Mouse (Mus musculus) large intestine, adult 2 months (tissue): ENCODE results near the gene Rdh8. TPM values are rescaled to one million over a fixed set of nuclear protein-coding genes. Genes with fewer than 3 reads are reported as not detected.

Experiments used
- DNase-seq: peaks from one replicate; pipeline ENCODE4 v3.0.0-alpha.2; 2012; ENCODE audit warnings: low read depth, low spot score
- WGBS: fragments of 180-500 bp; shearing (Covaris S2); methylation state at CpG from one replicate; pipeline ENCODE4 v1.1.7; 2018; 5-methylcytosine and 5-hydroxymethylcytosine counted together
- polyA plus RNA-seq: library from polyadenylated mRNA; depleted of rRNA; stranded (reverse); fragments of >200 nt; gene quantifications from 2 replicates; pipeline ENCODE4 v1.2.3, GENCODE M21; 2012; rRNA removed

The Rdh8 gene
- polyA plus RNA-seq, result not detected in 2 replicates

DNA sequence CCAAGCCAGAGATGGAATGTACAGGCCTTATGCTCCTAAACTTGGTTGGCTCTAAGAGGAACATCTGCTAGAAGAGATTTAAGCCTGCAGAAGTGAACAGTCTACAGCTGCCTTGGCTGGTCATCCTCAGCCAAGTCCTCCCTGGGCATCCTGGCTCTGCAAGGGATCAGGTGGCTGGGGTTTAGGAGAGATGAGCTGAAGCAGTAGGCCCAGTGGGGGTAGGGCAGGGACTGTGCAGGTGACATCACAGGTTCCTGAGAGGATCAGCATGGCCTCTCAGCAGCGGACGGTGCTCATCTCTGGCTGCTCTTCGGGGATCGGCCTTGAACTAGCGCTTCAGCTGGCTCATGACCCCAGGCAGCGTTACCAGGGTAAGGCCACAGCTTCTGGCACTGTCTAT is at the start of gene Rdh8:
Gene Rdh8 (plus strand): TSS at position 268 of the 400 bp plus-strand sequence.
- DNase-seq, result no peak
- WGBS, result 68% methylated on average over 6 of the region's 6 CpGs

DNA sequence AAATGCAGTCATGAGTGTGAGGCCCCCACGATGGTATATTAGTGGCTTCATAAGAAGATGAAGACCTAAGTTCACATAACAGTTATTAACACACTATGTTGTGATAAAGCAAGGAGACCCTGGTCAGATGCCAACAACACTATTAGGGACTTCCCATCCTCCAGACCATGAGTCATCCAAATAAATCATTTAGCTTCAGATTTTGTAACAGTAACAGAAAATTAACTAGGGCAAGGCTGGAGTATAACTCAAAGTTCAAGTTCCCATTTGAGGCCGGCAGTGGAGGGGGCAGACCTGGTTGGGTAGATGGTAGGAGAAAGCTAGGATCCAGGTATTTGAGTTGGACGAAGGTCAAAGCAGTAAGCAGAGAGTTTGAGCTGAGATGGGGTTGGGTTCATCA is 37.0 kb upstream of the Rdh8 start:
- DNase-seq, result no peak
- WGBS, result 63% methylated on average over 3 of the region's 3 CpGs

DNA sequence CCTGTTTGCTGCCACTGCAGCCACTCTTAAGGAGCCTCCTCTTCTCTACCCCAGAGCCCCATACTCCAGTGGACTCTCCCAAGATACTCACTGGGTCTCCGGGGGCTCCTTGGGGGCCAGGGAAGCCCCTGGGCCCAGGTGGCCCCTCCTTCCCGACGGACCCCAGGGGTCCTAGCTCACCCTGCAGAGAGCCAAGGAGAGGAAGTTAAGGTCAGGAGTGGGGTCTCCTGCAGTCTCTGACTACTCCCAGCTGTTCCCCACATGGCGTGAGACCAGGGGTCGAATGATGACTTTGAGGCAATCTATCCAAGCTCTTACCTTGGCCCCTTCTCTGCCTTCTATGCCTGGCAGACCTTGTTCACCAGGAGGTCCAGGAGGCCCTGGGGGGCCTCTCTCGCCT is 33.2 kb upstream of the Rdh8 start:
- WGBS, result 71% methylated on average over 6 of the region's 6 CpGs

DNA sequence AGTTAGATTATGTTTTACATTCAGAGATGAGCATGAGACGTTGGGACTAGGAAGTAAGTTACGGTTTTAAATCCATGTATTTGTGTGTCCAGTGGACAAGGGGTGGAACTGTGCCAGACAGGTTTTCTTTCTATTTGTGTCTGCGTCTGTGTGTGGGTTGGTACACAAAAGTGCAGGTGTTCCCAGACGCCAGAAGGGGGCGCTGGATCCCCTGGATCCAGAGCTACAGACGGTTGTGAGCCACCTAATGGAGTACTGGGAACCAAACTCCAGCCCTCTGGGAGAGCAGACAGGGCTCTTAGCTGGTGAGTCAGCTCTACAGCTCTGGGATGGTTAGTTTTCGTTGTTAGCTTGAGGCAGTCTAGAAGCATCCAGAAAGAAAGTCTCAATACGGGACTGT is 30.3 kb upstream of the Rdh8 start:
- WGBS, result 66% methylated on average over 8 of the region's 8 CpGs

More for the DNA sequence above, 33.2 kb upstream of the Rdh8 start:
- no peak for DNase-seq

DNA sequence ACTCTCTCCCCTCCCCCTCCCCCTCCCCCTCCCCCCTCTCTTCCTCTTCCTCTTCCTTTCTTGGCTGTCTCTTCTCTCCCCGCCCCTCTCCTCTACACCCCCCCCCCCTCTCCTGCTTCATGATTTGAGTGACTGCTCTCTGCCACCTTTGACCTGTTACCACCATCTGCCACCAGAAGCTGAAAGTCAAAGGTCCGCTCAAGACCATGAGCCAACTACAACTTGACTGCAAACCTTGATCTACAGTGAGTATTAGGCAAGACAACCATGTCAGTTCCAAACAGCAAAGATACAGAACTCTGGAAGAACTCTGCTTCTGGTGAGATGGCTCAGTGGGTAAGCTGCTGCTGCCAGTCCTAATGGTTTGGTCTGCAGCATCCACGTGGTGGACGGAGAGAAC is 28.7 kb upstream of the Rdh8 start:
- whole genome bisulfite sequencing, result 70% methylated on average over 3 of the region's 4 CpGs
- no peak for DNase-seq

More for the DNA sequence above, 30.3 kb upstream of the Rdh8 start:
- DNase-seq, result no peak

DNA sequence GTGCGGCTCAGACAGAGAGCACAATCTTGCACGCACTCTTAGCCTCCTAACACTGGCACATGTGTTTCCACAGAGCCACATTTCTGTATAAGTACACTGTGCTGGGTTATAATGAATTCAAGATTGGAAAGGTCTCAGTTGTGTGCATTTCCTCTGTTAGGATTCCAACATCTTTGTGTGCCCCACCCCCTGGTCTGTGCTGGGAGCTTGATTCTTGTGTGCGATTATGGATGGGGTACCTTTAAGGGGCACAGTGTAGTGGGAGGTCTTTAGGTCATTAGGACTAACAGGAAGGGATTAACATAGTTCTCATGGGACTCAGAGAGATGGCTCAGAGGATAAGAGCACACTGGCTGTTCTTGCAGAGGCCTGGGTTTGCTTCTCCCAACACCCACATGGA is 28.0 kb upstream of the Rdh8 start:
- WGBS, result 74% methylated on average over 3 of the region's 3 CpGs
- DNase-seq, result no peak

DNA sequence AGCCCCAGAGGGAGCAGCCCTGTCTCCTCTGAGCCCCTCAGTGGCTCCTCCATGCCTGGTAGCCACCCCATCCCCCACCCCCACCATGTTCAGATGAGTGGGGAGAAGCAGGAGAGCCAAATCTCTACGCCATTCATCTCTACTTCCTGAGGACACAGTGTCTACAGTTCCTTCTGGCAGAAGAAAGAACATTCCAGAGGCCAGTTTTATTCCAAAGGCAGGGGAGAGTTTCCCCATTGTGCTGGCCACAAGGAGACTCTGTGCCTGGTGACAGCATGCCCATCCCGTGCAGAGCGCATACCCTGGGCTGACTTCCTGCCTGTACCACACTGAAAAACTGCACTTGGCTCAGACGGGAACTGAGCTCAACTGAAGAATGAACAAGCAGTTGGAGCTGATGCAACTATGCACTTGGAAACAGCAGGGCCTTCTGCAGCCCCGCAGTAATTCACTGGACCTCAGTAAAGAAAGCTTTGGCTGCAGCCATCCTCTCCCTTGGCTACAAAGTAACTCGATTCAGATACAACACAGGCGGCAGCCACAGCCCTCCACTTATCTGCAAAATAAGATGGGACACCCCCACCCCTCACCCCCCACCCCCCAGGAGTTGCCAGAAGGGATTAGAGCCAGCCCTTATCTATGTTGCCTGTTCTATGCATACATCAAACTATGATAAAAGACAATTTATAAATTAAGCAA is 24.0 kb upstream of the Rdh8 start:
- DNase-seq, result peak; percentile 7
- WGBS, result 34% methylated on average over 7 of the region's 7 CpGs

DNA sequence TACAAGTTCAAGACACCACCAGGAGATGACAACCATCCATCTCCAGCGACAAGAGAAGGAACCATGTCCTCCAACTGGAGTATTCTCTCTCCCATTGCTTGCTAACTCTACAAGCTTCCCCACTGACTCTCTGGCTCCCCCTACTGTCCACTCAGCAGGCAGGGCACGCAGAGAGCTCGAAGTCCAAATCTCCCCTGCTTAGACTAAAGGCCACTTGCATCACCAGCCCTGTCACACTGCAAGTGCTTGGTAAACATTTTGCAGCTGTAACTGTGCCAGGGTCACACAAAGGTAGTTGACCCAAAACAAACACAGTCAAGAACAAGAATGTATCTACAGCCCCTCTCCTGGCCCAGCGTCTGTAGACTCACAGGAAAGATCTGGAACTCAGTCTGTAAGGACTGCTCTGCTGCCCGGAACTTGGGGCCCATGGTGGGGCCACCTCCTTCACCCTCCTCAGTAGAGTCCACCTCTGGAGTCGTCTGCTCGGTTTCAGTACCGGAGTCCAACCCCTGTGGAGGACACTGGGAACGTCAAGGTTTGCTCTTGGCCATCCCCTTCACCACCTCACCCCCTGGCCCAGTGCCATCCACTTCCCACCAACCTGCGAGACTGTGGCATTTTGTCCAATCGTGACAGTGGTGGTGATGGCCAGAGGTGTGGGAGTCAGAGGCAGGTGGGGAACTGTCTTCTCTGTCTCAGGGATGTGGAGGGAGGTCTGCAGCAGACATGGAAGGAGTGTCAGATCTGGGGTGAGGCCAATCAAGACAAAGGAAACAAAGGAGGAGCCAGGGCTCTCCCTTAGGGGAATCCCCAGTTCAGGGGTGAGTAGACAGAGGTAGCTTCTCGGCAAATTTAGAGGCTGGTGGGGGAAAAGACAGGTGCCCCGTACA is 13.8 kb upstream of the Rdh8 start:
- peak; percentile 10 for DNase-seq
- WGBS, result 47% methylated on average over 13 of the region's 13 CpGs

DNA sequence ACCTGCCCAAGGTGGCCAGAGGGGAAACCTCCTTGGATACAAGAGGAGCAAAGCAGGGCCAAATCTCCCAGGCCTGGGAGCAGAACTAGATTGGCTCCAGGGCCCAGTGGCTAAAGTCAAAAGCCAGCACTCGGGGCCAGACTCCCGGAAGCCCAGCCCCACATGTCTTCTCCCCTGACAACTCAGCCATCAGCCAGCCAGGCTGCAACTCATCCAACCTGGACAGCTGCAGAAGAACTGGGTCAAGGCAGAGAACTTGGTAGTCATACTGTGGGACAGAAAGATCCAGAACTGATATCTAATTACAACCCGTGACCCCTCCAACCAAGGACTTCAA is 13.2 kb upstream of the Rdh8 start:
- no peak for DNase-seq
- 71% methylated on average over 3 of the region's 3 CpGs for WGBS

DNA sequence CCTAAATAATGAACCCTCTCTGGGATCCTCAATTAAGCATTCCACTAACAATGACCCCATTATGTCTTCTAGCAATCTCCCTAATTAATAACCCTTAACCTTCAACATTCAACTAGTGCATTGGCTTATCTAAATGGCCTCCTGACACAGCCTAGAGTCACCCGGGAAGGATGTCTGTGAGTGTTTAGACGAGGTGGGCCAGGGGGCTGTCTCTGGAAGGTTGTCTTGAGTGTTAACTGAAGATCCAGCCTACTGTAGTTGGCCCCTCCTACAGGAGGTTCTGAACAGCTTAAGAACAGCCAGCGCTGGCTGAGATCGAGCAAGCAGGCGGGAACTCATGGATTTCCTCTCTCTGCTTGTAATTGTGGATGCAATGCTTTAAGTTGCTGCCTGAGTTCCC is 12.6 kb upstream of the Rdh8 start:
- 51% methylated on average over 5 of the region's 5 CpGs for WGBS

DNA sequence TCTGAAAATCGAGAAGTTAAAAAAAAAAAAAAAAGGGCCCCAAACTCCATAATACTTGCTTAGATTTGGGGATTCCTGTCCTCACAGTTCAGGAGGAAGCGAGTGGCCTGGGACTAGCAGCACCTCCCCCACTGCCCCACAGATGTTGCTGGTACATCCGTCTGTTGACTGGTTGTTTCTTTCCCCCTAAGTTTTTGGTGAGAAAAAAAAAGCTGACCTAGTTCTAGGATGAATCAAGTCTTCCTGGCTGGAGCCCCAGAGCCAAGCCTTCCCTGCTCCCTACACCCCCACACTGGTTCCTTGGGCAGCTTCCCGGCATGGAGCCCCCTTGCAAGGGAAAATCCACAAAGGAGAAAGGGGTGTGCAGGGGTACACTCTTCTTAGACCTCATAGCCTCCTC is 8.0 kb upstream of the Rdh8 start:
- DNase-seq, result no peak
- 29% methylated on average over 4 of the region's 4 CpGs for WGBS

More for the DNA sequence above, 12.6 kb upstream of the Rdh8 start:
- no peak for DNase-seq

DNA sequence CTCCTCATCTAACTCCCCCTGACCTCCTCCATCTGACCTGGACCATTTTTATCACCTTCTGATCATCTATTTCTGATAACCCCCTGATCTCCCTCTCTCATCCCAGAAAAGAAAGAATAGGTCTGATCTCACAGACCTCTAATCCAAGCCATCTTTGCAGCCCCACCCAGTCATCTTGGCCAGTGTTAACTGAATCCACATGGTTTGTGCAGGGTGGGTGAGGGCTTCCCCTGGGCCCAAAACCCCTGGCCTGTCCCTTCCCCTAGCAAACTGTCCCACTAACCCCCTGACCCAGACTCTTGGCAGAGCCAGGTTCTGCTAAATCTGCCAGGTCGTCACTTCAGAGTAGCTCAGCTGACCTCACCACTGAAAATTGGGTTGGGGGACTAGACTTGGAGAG is 7.5 kb upstream of the Rdh8 start:
- no peak for DNase-seq
- 42% methylated on average over 1 of the region's 1 CpGs for WGBS

DNA sequence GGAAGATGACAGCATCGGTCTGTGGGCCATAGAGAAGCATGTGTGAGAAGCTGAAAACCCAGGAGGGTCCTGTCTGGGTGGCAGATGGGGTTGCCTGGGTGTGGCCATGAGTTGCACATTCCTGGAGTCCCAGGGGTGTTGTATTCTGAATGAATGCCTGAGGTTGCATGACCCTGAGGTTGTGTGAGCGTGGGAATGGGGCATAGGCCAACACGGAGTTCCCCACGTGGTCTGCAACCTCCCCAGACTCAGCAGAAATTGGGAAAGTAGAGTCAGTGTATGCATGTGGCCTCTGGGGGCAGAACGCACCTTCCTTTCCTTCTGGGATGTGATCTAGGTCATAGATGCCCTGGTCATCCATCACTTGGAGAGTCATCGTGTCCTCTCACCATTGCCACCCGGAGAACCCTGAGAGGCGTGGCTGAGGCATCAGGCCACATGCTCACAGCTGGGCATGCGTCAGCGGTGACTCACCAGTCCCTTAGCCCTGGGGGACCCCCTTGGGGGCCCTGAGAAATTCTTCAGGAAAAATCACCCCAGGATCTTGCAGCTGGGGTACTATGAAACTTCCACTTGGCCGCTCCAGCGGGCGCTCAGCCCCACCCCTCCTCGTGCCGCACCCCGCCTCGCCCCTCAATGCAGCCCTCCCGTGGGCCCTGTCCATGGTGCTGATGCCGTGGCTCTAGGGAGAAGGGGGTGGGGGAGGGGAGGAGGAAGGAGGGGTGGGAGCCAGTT is 5.6 kb upstream of the Rdh8 start:
- no peak for DNase-seq
- WGBS, result 8% methylated on average over 19 of the region's 19 CpGs

DNA sequence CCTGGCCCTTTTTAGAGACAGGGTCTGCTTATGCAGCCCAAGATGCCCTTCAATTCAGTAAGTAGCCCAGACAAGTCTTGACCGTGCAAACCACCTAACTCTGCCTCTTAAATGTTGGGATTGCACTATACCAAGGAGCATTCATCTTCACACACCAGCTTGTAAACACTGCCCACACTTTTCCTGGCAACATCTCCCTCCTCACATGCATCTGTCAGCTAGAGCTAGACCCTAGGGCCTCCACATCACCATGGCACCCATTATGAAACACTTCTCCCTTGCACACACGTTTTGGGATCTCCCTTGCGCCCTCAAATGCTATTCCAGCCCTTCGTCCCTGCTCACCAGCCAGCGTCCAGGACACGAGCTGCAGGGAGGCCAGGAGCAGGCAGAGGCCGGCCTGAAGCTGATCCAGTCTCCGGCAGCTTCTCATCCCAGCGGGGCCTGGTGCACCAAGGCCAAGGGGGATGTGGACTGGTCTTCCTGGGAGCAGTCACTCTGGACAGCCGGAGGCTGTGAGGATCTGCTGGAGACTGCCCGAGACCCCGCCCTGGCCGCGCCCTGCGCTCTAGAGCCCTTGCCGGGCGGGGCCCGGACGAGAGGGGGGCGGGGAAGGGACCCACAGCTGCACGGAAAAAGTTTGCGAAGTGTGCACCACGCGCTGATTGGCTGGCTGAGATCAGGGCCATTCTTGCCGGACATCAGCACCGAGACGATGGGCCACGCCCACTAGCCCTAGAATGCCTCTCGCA is 3.6 kb upstream of the Rdh8 start, which contains the start of gene Col5a3:
Gene Col5a3 (minus strand): TSS at position 547 of the 752 bp plus-strand sequence.
- DNase-seq, result no peak
- WGBS, result 7% methylated on average over 29 of the region's 29 CpGs

DNA sequence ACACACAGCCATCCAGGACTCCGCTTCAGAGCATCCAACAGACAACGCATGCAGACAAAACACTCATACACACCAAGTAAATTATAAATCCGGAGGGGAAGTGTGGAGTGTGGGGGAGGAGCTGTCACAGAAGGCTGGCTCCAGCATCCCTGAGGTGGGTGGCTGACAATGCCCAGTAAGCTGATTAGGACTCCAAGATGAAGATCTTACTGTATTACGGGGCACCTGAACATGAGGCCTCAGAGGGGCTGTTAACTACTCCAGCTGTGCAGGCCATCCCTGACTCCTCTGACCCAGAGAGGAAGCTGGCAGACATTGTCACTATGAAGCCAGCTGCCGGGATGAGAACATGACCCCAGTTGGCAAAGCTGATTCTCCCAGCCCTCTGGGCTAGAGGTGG is 1.7 kb downstream of the Rdh8 start:
- no peak for DNase-seq
- WGBS, result 65% methylated on average over 5 of the region's 5 CpGs

DNA sequence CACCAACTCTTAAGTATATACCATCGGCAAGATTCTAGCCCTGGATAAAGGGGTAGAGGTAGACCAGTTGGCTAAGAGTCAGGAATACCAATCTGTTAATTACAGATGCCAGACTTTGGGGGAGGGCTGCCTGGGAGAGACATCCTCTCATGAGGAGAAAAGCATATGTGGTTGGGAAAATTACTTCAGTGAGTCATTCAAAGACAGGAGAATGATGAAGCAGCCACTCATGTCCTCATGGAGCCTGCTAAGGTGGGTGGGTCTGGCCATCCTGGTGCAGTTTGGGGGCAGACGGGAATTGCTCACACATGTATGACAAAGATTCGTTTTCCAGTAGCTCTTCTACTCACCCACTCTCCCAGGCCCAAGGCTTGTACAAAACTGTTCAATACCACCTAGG is 4.5 kb downstream of the Rdh8 start:
- WGBS, result 75% methylated on average over 3 of the region's 3 CpGs

DNA sequence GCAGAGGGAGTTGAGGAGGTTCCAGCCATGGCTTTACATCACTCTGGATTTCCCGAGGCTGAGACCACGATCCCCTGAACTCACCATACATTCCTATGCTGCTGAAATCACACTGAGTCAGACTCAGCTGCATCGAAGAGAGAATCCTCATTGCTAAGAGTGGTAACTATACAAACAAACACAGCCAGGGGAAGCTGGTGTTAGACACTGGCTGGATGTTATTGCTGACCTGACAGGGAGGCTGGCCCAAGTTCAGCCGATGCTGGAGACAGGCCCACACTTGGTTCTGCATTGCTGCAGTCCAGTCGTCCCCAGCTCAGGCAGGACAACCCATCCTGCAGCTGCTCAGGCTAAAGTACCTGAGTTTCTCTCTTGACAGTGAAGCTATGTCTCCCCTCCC is 7.5 kb downstream of the Rdh8 start:
- DNase-seq, result no peak
- WGBS, result 44% methylated on average over 5 of the region's 5 CpGs

More for the DNA sequence above, 4.5 kb downstream of the Rdh8 start:
- DNase-seq, result no peak

DNA sequence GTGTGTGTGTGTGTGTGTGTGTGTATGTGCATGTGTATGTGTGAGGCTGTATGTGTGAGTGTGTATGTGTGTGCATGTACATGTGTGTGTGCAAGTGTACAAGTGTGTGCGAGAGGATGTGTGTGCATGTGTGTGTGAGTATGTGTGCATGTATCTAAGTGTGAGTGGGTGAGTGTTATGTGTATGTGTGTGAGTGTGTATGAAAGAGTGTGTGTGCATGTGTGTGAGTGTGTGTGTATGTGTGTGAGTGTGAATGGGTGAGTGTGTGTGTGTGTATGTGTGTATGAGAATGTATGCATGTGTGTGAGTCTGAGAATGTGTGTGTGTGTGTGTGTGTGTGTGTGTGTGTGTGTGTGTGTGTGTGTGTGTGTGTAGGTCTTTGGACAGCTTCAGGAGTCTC is 9.8 kb downstream of the Rdh8 start:
- WGBS, result 84% methylated on average over 1 of the region's 1 CpGs
- no peak for DNase-seq

DNA sequence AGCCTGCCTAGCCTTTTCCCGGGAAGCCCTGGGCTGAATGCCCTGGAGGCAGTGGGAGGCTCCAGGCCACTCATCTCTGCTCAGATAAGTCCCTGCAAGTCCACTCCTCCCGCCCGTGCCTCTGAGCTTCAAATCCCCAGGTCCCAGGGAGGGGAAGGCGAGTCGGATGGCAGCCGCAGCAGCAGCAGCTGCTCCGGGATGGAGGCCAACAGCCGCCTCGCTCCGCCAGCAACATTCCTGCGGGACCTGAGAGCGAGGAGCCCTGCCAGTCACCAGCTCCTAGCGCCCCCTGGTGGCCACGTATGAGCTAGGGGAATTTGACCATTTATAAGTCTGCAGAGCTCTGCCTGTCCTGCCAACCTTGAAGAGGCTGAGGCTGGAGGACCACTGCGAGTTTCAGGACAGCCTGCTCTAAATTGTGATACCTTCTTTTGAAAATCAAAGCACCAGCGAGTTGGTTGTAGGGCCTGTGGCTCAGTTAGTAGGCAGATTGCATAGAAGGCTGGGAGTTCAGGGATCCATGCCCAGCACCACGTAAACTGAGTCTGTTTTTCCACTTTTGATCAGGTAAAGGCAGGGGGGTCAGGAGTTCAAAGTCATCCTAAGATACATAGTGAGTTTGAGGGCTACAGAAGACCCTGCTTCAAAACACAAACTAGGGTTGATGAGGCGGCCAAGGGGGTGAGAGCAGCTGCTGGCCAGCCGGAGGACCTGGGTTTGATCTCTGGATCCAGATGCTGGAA is 12.8 kb downstream of the Rdh8 start:
- 16% methylated on average over 19 of the region's 19 CpGs for WGBS
- peak; percentile 52 for DNase-seq
